Mouse (Mus musculus) liver, adult 2 months (tissue): ENCODE results near the gene Gm10382.
A peak's percentile ranks its signal among the peaks of the same experiment; 100 is the strongest.

ENCODE experiments used
- CTCF ChIP-seq: fragments of 200-500 bp; IDR thresholded peaks from 2 replicates; pipeline ENCODE4 v1.5.1; 2011; ENCODE audit warnings: low read depth, low read length, control low read depth
- POLR2A ChIP-seq: fragments of 200-500 bp; IDR thresholded peaks from 2 replicates; pipeline ENCODE4 v1.6.1; 2011; ENCODE audit warnings: low read length, control low read depth; ENCODE audit not compliant: insufficient read depth; ENCODE audit errors: extremely low read depth

GRCm38 (mm10) chr5:125340547-125341262 is 48.4 kb upstream of the Gm10382 start, which contains the start of gene Scarb1:
- TF ChIP-seq CTCF (peak; percentile 25), POLR2A (peak; percentile 99)
